Mouse (Mus musculus) kidney, postnatal 10 days (tissue): ENCODE results near the gene Paqr5.

Experiments
- DNase-seq: peaks from one replicate; pipeline ENCODE4 v3.0.0; 2021; ENCODE audit warnings: mixed read lengths

Gene Paqr5

GRCm38 (mm10) chr9:62026600-62026999 lies at the start of gene Paqr5:
TSS of gene Paqr5 (minus strand) at chr9:62026856.
- DNase-seq = peak; percentile 88

- DNase-seq = no peak
Observed at GRCm38 (mm10) chr9:62062234-62062633, 35.6 kb upstream of the Paqr5 start.

GRCm38 (mm10) chr9:62060431-62060830 lies 33.8 kb upstream of the Paqr5 start:
- DNase-seq = no peak

GRCm38 (mm10) chr9:62059941-62060340 lies 33.3 kb upstream of the Paqr5 start:
- no peak for DNase-seq

- no peak for DNase-seq
Observed at GRCm38 (mm10) chr9:62057881-62058506, 31.3 kb upstream of the Paqr5 start.

DNA sequence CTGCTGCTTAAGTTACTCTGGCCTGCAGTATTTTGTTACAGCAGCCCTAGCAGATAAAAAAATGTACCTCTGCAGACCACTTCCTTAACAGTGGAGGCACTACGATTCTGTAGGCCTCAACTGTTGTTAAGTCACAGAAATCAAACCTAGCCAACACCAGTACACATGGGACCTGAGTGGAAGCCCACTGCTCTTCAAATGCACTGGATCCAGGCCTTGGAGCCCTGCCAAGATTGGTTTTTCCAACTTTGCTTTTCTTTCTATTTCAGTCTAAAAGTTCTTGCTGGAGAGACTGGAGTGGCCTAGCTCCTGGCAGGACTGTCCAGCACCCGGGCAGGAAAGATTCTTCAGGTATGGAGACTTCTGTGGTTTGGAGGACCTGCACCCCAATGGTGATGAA lies 29.6 kb upstream of the Paqr5 start:
- no peak for DNase-seq

GRCm38 (mm10) chr9:62050801-62051200 lies 24.1 kb upstream of the Paqr5 start:
- peak; percentile 68 for DNase-seq

- peak; percentile 41 for DNase-seq
Observed at GRCm38 (mm10) chr9:62049166-62049565, 22.5 kb upstream of the Paqr5 start.

- DNase-seq = no peak
Observed at GRCm38 (mm10) chr9:62042167-62042566, 15.5 kb upstream of the Paqr5 start.

- peak; percentile 95 for DNase-seq
Observed at GRCm38 (mm10) chr9:62040008-62040608, 13.5 kb upstream of the Paqr5 start.

DNA sequence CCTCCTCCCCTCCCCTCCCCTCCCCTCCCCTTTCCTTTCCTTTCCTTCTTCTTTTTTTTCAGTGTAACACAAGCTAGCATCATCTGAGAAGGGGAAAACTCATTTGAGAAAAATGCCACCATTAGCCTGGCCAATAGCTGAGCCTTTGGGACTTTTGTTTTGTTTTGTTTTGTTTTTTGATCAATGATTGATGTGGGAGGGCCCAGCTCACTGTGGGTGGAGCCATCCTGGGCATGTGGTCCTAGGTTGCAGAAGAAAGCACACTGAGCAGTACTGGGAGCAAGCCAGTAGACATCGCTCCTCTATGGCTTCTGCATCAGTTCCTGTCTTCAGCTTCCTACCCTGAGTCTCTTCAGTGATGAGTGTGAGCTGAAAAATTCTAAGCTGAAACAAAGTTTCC lies 9.2 kb upstream of the Paqr5 start:
- no peak for DNase-seq

GRCm38 (mm10) chr9:62032206-62032605 lies 5.5 kb upstream of the Paqr5 start:
- DNase-seq = no peak

GRCm38 (mm10) chr9:62028072-62028471 lies 1.4 kb upstream of the Paqr5 start:
- no peak for DNase-seq

GRCm38 (mm10) chr9:62025056-62025455 lies 1.6 kb downstream of the Paqr5 start:
- peak; percentile 35 for DNase-seq

DNA sequence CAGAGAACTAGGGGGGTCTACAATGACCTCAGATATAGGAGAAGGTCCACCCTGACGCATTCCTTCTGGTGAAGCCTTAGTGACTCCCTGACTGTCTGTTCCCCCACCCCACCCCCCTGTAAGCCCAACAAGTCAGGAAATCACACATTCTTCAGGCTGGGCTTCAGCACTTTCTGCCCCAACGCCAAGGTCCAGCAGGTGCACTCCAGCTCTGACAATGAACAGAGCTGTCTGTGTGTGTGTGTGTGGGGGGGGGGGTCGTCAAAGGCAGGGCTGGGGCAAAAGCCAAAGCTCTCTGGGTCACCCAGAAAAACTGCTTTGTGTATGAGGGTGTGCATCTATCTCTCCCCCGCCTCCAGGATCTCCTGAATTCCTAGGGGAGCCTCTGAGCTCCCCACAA lies 2.8 kb downstream of the Paqr5 start:
- peak; percentile 49 for DNase-seq

DNA sequence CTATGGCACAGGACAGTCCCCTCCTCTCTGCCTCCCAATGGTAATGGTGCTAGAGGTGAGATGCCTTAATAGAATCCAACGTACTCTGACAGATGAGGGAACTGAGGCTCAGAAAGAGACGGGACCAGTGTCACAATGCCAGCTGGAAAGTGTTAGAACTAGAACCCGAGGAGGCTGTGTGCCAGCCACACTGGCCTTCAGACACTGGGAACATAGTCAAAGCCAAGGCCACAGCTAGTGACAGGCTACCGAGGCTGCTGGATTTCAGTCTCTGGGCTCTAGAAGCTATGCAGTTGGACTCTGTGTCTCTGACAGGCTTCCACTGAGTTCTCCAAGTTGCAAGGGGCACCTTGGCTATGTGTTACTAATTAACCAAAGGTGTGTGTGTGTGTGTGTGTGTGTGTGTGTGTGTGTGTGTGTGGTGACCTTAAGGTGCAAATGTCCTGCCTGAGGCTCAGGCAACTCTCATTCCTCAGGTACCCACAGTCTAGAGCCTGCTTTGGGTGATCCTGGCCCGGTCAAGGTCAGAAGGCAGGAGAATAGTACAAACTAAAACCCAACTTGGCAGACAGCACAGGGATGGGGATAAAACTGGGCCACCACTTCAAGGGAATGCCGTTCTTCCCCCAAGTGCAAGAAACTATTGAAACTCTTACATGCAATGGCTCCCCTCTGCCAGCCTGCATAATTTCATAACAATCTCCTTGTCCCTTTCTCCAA lies 3.5 kb downstream of the Paqr5 start:
- DNase-seq = peak; percentile 76

DNA sequence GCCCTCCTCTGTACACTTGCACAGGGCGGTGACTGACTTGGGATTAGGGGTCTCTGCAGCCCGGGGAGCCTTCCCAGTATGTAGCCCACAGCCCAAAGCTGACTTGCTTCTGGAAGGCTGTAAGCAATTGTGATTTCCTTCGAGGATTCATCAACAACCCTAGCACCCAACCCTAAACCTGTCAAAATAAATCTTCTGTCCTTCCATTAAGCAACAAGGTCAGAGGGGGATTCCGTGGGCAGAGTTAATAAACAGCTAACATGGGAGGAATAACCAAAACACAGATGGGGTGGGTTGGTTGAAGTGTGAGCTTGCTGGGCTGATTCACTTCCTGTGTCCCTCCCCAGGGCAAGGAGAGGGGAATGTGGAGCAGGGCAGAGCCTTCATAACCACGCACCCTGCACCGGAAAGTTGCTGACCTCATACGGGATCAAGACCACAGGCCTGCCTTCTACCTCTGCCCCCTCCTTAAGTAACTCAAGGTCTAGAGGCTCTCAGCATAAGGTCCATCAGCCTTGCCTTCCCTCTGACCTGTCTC lies 5.0 kb downstream of the Paqr5 start:
- DNase-seq = peak; percentile 69

- DNase-seq = no peak
Observed at GRCm38 (mm10) chr9:62020259-62020658, 6.4 kb downstream of the Paqr5 start.

GRCm38 (mm10) chr9:62018229-62019093 lies 8.2 kb downstream of the Paqr5 start:
- peak; percentile 68 for DNase-seq

DNA sequence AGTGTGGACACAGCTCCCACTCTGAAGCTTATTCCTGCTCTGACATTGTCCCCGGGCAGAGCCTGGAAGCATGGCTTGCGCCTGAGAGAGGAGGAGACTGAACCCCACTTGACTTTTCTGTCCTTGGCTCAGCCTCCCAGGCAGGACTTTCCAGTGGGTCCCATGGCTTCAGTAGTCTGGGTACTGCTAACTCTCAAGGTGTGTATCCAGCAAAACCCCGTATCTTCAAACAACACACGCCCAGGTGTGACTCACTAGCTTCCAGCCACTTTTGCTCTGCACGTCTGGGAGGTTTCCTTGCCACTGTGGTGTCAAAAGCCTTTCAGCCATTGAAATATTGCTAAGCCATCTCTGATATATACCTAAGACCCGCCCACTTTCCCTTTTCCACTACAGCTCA lies 9.3 kb downstream of the Paqr5 start:
- no peak for DNase-seq

DNA sequence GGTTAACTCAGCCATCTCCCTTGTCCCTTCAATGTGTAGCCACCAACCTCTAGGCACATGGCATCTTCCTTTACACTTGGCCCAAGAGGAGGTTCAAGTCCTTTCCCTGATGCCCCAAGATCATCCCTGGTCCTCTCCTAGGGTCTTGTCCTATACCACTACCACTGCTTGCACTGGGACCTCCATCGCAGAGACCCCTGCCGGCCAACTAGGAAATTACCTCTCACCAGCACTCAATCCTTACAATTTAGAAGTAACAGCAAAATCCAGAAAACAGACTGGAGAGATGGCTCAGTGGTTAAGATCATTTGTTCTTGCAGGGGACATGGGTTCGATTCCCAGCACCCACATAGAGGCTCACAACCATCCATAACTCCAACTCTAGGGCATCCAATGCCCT lies 11.2 kb downstream of the Paqr5 start:
- DNase-seq = no peak

GRCm38 (mm10) chr9:62013316-62014097 lies 13.1 kb downstream of the Paqr5 start:
- DNase-seq = no peak
